9 mouse cellular contexts compared by ENCODE assay signal in genomic region chr17:43952661-43953534, GRCm38 (mm10).
DNase-seq lines count a peak whose midpoint lies in the region; ATAC-seq lines count a peak whose summit lies in the region.
"Had no signal": no experiment of that assay in that cellular context is flagged by ENCODE, and none has a peak within 500 bp of the region (broad histone marks: within the 10 kb centered on the region; RNA-seq: fewer than 3 reads in every experiment).

No protein-coding gene starts in this region.

- peak overlapping the region; percentile 56 for H3K4me2 ChIP-seq in embryonic facial prominence, embryonic 13.5 days
- H3K4me2 ChIP-seq in intestine, embryonic 14.5 days (ENCODE audit: low read length), result peak overlapping the region; percentile 36
- peak overlapping the region; percentile 64 for H3K4me2 ChIP-seq in midbrain, embryonic 14.5 days (ENCODE audit: low read length)

- DNase-seq in frontal cortex, postnatal 25 days (ENCODE audit: low spot score in 2 of 2), result no peak
- peak; percentile 63 for DNase-seq in Muller cell, postnatal 12 days (ENCODE audit: inconsistent ontology term)
- DNase-seq in intestine, embryonic 14.5 days (ENCODE audit: low spot score), result peak; percentile 60
- peak; percentile 75 for DNase-seq in midbrain, embryonic 14.5 days
- no peak for DNase-seq in testis, postnatal 14 days (ENCODE audit: low spot score)
- no peak for DNase-seq in urinary bladder, adult 18-20 months (ENCODE audit: low spot score in 2 of 2)

- ATAC-seq in frontal cortex, adult (ENCODE audit: low TSS enrichment), result peak; percentile 75
- ATAC-seq in embryonic facial prominence, embryonic 13.5 days (ENCODE audit: insufficient number of reproducible peaks, insufficient read depth, low FRiP score, low TSS enrichment, low read depth), result 0 out of 2 replicates have a peak, but pooled peaks have one; percentile 48
- ATAC-seq in intestine, embryonic 14.5 days (replicated peaks; ENCODE audit: low FRiP score, low TSS enrichment, low read depth), result peak; percentile 79; the same call in 1 of the 2 replicates
- peak; percentile 85 for ATAC-seq in midbrain, embryonic 14.5 days (ENCODE audit: low FRiP score, low TSS enrichment)

- no peaks in the 10 kb centered on the region for H3K9me3 ChIP-seq in embryonic facial prominence, embryonic 13.5 days
- no peaks in the 10 kb centered on the region for H3K9me3 ChIP-seq in intestine, embryonic 14.5 days (ENCODE audit: control insufficient read depth, low read length)
- no peaks in the 10 kb centered on the region for H3K9me3 ChIP-seq in midbrain, embryonic 14.5 days (ENCODE audit: control insufficient read depth, low read length)

- H3K9ac ChIP-seq in embryonic facial prominence, embryonic 13.5 days, result peak overlapping the region; percentile 49; the same call in 1 of the 2 replicates
- H3K9ac ChIP-seq in intestine, embryonic 14.5 days (ENCODE audit: low read length), result peak overlapping the region; percentile 16; the same call in 1 of the 2 replicates
- H3K9ac ChIP-seq in midbrain, embryonic 14.5 days (replicated peaks; ENCODE audit: low read length), result peak overlapping the region; percentile 57

- H3K4me3 ChIP-seq in embryonic facial prominence, embryonic 13.5 days, result peak overlapping the region; percentile 22
- H3K4me3 ChIP-seq in intestine, embryonic 14.5 days (ENCODE audit: low read depth, low read length), result 0 out of 2 replicates have a peak overlapping the region, but pooled peaks have one; percentile 8
- H3K4me3 ChIP-seq in midbrain, embryonic 14.5 days (replicated peaks; ENCODE audit: low read depth, low read length), result peak overlapping the region; percentile 39
- H3K4me3 ChIP-seq: erythroblast, embryonic 14.5 days had no signal

- 20% methylated on average over 16 of the region's 17 CpGs for WGBS in embryonic facial prominence, embryonic 13.5 days
- WGBS in intestine, embryonic 14.5 days, result 27% methylated on average over 17 of the region's 17 CpGs
- WGBS in midbrain, embryonic 14.5 days, result 17% methylated on average over 17 of the region's 17 CpGs

- H3K4me1 ChIP-seq in embryonic facial prominence, embryonic 13.5 days, result peaks cover 21% of the 10 kb centered on the region
- no peaks in the 10 kb centered on the region for H3K4me1 ChIP-seq in intestine, embryonic 14.5 days (replicated peaks; ENCODE audit: control insufficient read depth, insufficient read depth, low read length)
- peaks cover 20% of the 10 kb centered on the region for H3K4me1 ChIP-seq in midbrain, embryonic 14.5 days (ENCODE audit: control insufficient read depth, insufficient read depth, low read length)

- no peaks in the 10 kb centered on the region for H3K36me3 ChIP-seq in embryonic facial prominence, embryonic 13.5 days
- no peaks in the 10 kb centered on the region for H3K36me3 ChIP-seq in intestine, embryonic 14.5 days (ENCODE audit: control insufficient read depth, insufficient read depth, low read length)
- no peaks in the 10 kb centered on the region for H3K36me3 ChIP-seq in midbrain, embryonic 14.5 days (ENCODE audit: control insufficient read depth, insufficient read depth, low read length)

- H3K27me3 ChIP-seq in embryonic facial prominence, embryonic 13.5 days, result peaks cover 4% of the 10 kb centered on the region; the same call in 1 of the 2 replicates
- H3K27me3 ChIP-seq in intestine, embryonic 14.5 days (replicated peaks; ENCODE audit: control insufficient read depth, insufficient read depth, low read length), result no peaks in the 10 kb centered on the region
- H3K27me3 ChIP-seq in midbrain, embryonic 14.5 days (ENCODE audit: control insufficient read depth, insufficient read depth, low read length), result no peaks in the 10 kb centered on the region

- peak overlapping the region; percentile 23; the same call in 1 of the 2 replicates for H3K27ac ChIP-seq in embryonic facial prominence, embryonic 13.5 days
- no peak overlapping the region for H3K27ac ChIP-seq in intestine, embryonic 14.5 days (ENCODE audit: low read depth)
- peak overlapping the region; percentile 80 for H3K27ac ChIP-seq in midbrain, embryonic 14.5 days (replicated peaks; ENCODE audit: low read depth, low read length)

Comparison
In these comparisons a context has a peak if more than half of its experiments do, and no peak if none do; other contexts are left out.
1. DNase-seq: peak in Muller cell, postnatal 12 days (single experiment), intestine, embryonic 14.5 days (single experiment) and midbrain, embryonic 14.5 days (single experiment); none in frontal cortex, postnatal 25 days (0 of 2), testis, postnatal 14 days (single experiment) and urinary bladder, adult 18-20 months (0 of 2).
2. Peak in every context shown above with its lines, with median percentiles within 50 percentile points of each other: ATAC-seq, H3K4me2 ChIP-seq, H3K4me3 ChIP-seq and H3K9ac ChIP-seq.